Mouse (Mus musculus) liver, embryonic 11.5 days (tissue): Measurements from ENCODE around the gene Sec61b. TPM values are rescaled to one million over a fixed set of nuclear protein-coding genes. Genes with fewer than 3 reads are reported as not detected.
A peak's percentile ranks its signal among the peaks of the same experiment; 100 is the strongest.

Experiments used
- ATAC-seq: fragments of 200-750 bp; cut with Nextera tagmentation; replicated peaks from 2 replicates; pipeline ENCODE4 v1.8.0; 2017; ENCODE audit warnings: moderate number of reproducible peaks, mild to moderate bottlenecking, moderate TSS enrichment, moderate library complexity; ENCODE audit not compliant: low FRiP score
- DNase-seq: peaks from one replicate; pipeline ENCODE4 v3.0.0-alpha.2; 2017; ENCODE audit warnings: low spot score
- H3K27ac ChIP-seq: fragments of 300-500 bp; sonication (generic); 2 replicates; pipeline ENCODE4 v1.5.1; 2014; ENCODE audit warnings: mild to moderate bottlenecking, low read depth, low read length, control low read depth
- H3K27me3 ChIP-seq: fragments of 300-500 bp; sonication (generic); replicated peaks from 2 replicates; pipeline ENCODE4 v1.6.1; 2014; ENCODE audit warnings: low read length, mixed read lengths; ENCODE audit not compliant: control insufficient read depth, insufficient read depth
- H3K36me3 ChIP-seq: fragments of 300-500 bp; sonication (generic); 2 replicates; pipeline ENCODE4 v1.6.1; 2014; ENCODE audit warnings: mild to moderate bottlenecking, low read length, moderate library complexity, mixed read lengths; ENCODE audit not compliant: control insufficient read depth, insufficient read depth
- H3K4me1 ChIP-seq: fragments of 300-500 bp; sonication (generic); replicated peaks from 2 replicates; pipeline ENCODE4 v1.6.1; 2014; ENCODE audit warnings: low read length, mixed read lengths; ENCODE audit not compliant: control insufficient read depth, insufficient read depth
- H3K4me2 ChIP-seq: fragments of 300-500 bp; sonication (generic); 2 replicates; pipeline ENCODE4 v1.6.1; 2014; ENCODE audit warnings: mild to moderate bottlenecking, control low read depth, moderate library complexity
- H3K4me3 ChIP-seq: fragments of 300-500 bp; sonication (generic); 2 replicates; pipeline ENCODE4 v1.5.1; 2014; ENCODE audit warnings: low read depth, low read length, control low read depth
- H3K9ac ChIP-seq: fragments of 300-500 bp; sonication (generic); 2 replicates; pipeline ENCODE4 v1.6.1; 2014; ENCODE audit warnings: low read depth, low read length, control low read depth
- H3K9me3 ChIP-seq: fragments of 300-500 bp; sonication (generic); 2 replicates; pipeline ENCODE4 v1.6.1; 2016; ENCODE audit warnings: low read length, inconsistent platforms, mixed read lengths; ENCODE audit not compliant: control insufficient read depth
- WGBS: fragments of 180-500 bp; shearing (Covaris S2); extraction: QIAGEN DNeasy Blood & Tissue Kit; methylation state at CpG from one replicate; pipeline ENCODE4 v1.1.7; 2014; 5-methylcytosine and 5-hydroxymethylcytosine counted together
- polyA plus RNA-seq: library from polyadenylated mRNA; unstranded; fragments of >200 nt; fragmentation: Nextera tagmentation; extraction: Ambion mirVana; gene quantifications from 2 replicates; pipeline ENCODE4 v1.2.1, GENCODE M21; 2014

Gene Sec61b
- polyA plus RNA-seq = 373 and 390 TPM in 2 replicates

- H3K27ac ChIP-seq = peak within 1 kb of the TSS; percentile 83
- ATAC-seq = peak; percentile 97
- under 1% methylated on average over 58 of the region's 58 CpGs for WGBS
- no peaks in the 10 kb centered on the region for H3K27me3 ChIP-seq
- peak within 1 kb of the TSS; percentile 95 for H3K4me2 ChIP-seq
- peaks cover 4% of the 10 kb centered on the region; the same call in 1 of the 2 replicates for H3K9me3 ChIP-seq
- peak within 1 kb of the TSS; percentile 86 for H3K4me3 ChIP-seq
- H3K4me1 ChIP-seq = peaks cover 11% of the 10 kb centered on the region
- H3K9ac ChIP-seq = peak within 1 kb of the TSS; percentile 86
- H3K36me3 ChIP-seq = peaks cover 41% of the 10 kb centered on the region
- peak; percentile 91 for DNase-seq
Measured at GRCm38 (mm10) chr4:47473968-47474729, at the start of gene Sec61b, which contains the start of gene Alg2. Gene Sec61b, plus strand, starts transcription at chr4:47474658. Gene Alg2, minus strand, starts transcription at chr4:47474333.

GRCm38 (mm10) chr4:47425247-47425830 is 49.1 kb upstream of the Sec61b start:
- no peak overlapping the region for H3K4me3 ChIP-seq
- no peaks in the 10 kb centered on the region for H3K36me3 ChIP-seq
- no peak overlapping the region for H3K4me2 ChIP-seq
- H3K27ac ChIP-seq = no peak overlapping the region
- no peaks in the 10 kb centered on the region for H3K27me3 ChIP-seq
- H3K4me1 ChIP-seq = 0 out of 2 replicates have a peak, but pooled peaks cover 7% of the 10 kb centered on the region
- no peak for DNase-seq
- H3K9me3 ChIP-seq = no peaks in the 10 kb centered on the region
- ATAC-seq = no peak
- 92% methylated on average over 16 of the region's 16 CpGs for WGBS
- H3K9ac ChIP-seq = no peak overlapping the region

- WGBS = 56% methylated on average over 3 of the region's 3 CpGs
- DNase-seq (no peak), ATAC-seq (no peak)
- Histone ChIP-seq H3K4me1 (0 out of 2 replicates have a peak, but pooled peaks cover under 1% of the 10 kb centered on the region), H3K27ac (no peak overlapping the region), H3K4me3 (no peak overlapping the region), H3K9ac (no peak overlapping the region), H3K9me3 (no peaks in the 10 kb centered on the region), H3K36me3 (no peaks in the 10 kb centered on the region), H3K4me2 (no peak overlapping the region), H3K27me3 (no peaks in the 10 kb centered on the region)
Measured at GRCm38 (mm10) chr4:47427606-47428005, 46.9 kb upstream of the Sec61b start.

- Histone ChIP-seq H3K27me3 (no peaks in the 10 kb centered on the region), H3K9me3 (no peaks in the 10 kb centered on the region), H3K4me2 (no peak overlapping the region), H3K9ac (no peak overlapping the region), H3K4me3 (no peak overlapping the region), H3K4me1 (no peaks in the 10 kb centered on the region), H3K36me3 (no peaks in the 10 kb centered on the region), H3K27ac (no peak overlapping the region)
- WGBS = 45% methylated on average over 6 of the region's 6 CpGs
- ATAC-seq (no peak), DNase-seq (no peak)
Measured at GRCm38 (mm10) chr4:47430557-47430956, 43.9 kb upstream of the Sec61b start.

GRCm38 (mm10) chr4:47431081-47431480 is 43.4 kb upstream of the Sec61b start:
- no peak for ATAC-seq
- Histone ChIP-seq H3K27me3 (no peaks in the 10 kb centered on the region), H3K9me3 (no peaks in the 10 kb centered on the region), H3K9ac (no peak overlapping the region), H3K4me2 (no peak overlapping the region), H3K4me3 (no peak overlapping the region), H3K4me1 (no peaks in the 10 kb centered on the region), H3K36me3 (no peaks in the 10 kb centered on the region), H3K27ac (no peak overlapping the region)
- 81% methylated on average over 5 of the region's 5 CpGs for WGBS
- no peak for DNase-seq

- no peak overlapping the region for H3K9ac ChIP-seq
- ATAC-seq (no peak), DNase-seq (no peak)
- H3K27ac ChIP-seq = no peak overlapping the region
- H3K4me2 ChIP-seq = no peak overlapping the region
- H3K4me3 ChIP-seq = no peak overlapping the region
- H3K36me3 ChIP-seq = no peaks in the 10 kb centered on the region
- WGBS = 90% methylated on average over 7 of the region's 7 CpGs
- no peaks in the 10 kb centered on the region for H3K9me3 ChIP-seq
- H3K4me1 ChIP-seq = no peaks in the 10 kb centered on the region; the same call in 1 of the 2 replicates
- H3K27me3 ChIP-seq = peaks cover 4% of the 10 kb centered on the region; the same call in 1 of the 2 replicates
Measured at GRCm38 (mm10) chr4:47432766-47433165, 41.7 kb upstream of the Sec61b start.

GRCm38 (mm10) chr4:47435131-47435530 is 39.3 kb upstream of the Sec61b start:
- no peak for DNase-seq

GRCm38 (mm10) chr4:47435566-47436360 is 38.7 kb upstream of the Sec61b start:
- H3K4me1 ChIP-seq = no peaks in the 10 kb centered on the region; the same call in 1 of the 2 replicates
- peaks cover 4% of the 10 kb centered on the region; the same call in 1 of the 2 replicates for H3K27me3 ChIP-seq
- H3K4me2 ChIP-seq = no peak overlapping the region
- H3K4me3 ChIP-seq = no peak overlapping the region
- no peak overlapping the region for H3K27ac ChIP-seq
- DNase-seq (no peak), ATAC-seq (no peak)
- H3K36me3 ChIP-seq = no peaks in the 10 kb centered on the region
- 55% methylated on average over 28 of the region's 28 CpGs for WGBS
- H3K9ac ChIP-seq = no peak overlapping the region
- no peaks in the 10 kb centered on the region for H3K9me3 ChIP-seq

More at GRCm38 (mm10) chr4:47435131-47435530, 39.3 kb upstream of the Sec61b start:
- peaks cover 4% of the 10 kb centered on the region; the same call in 1 of the 2 replicates for H3K27me3 ChIP-seq
- H3K27ac ChIP-seq = no peak overlapping the region
- H3K4me2 ChIP-seq = no peak overlapping the region
- H3K9me3 ChIP-seq = no peaks in the 10 kb centered on the region
- no peaks in the 10 kb centered on the region for H3K36me3 ChIP-seq
- no peaks in the 10 kb centered on the region; the same call in 1 of the 2 replicates for H3K4me1 ChIP-seq
- no peak overlapping the region for H3K9ac ChIP-seq
- WGBS = 66% methylated on average over 12 of the region's 12 CpGs
- H3K4me3 ChIP-seq = no peak overlapping the region
- ATAC-seq = no peak
